Mouse (Mus musculus) adrenal gland, adult 8-10 months (tissue): ENCODE measurements at regions not wholly inside any gene's neighbourhood (a gene's known extent, or its start where the extent isn't known, plus 50 kb on each side); places are given as distances from the start of the nearest gene placed in this dataset.

ENCODE experiments used
- DNase-seq: peaks from one replicate; pipeline ENCODE4 v3.0.0; 2022

DNA sequence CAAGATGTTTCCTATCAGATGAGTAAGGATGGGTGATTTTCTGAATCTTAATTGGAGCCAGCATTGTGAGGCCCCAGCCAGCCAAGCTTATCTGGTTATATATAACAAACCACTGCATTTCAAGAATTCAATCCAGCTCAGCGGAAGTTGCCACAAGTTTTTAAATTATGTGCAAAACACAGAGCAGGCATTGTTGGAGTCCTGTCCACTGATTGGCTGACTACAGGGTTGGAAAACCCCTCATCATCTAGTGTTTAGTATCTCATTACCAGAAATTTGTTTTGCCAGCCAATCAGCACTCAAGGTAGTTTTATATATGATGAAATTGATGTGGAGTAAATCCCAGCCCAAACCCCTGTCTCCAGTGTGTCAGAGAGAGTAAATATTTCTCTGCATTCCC is 578.5 kb upstream of the Intu start:
- DNase-seq, result no peak

DNA sequence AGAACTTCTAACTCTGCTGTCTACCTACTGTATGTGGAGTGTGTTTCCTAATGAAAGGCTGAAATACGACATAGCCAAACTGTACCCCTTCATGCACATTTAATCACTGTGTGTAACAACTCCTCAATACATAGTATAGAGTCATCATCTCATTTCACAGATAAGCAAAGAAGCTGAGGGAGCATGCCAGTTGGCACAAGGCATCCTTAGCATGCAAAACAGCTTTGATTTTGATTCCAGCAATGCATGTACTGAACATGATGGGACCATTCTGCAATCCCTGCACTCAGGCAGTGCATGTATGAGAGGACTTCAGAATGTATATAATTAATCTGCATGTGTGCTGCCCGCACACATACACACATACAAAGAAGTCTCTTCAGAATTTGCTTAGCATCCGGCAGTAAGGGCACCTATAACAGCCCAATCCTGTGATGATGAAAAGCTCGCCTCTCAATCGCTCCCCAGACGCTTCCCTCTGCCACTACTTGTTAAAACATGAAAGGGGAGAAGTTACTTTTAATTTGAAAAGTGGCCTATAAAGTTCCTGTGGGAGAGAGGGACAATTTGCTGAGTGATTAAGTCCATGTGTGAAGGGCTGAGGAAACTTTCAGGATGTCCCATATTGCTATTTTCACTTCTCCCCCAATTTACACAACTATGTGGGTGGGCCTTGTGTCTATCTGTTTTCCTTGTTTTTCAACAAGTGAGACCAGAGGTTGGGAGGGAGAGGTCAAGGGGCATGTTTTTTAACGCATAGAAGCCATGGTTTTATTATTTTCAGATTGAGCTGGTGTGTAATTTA is 569.0 kb upstream of the Intu start:
- DNase-seq, result no peak

DNA sequence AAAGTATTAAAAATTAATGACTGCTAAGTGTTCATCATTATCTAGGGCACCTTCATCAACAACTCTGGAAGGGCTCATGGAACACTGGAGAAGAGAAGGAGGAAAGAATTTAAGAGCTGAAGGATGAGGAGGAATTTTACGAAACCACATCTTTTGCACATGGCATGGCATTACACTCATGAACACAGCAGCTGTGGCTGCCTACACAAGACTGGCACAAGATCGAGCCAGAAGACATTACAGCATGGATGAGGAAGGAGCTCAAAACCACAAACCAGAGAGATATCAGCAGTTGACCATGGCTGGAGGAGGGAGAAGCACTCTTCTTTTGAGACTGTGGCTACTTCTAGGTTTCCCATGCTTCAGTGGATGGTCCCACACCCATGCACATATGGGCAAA is 565.7 kb upstream of the Intu start:
- DNase-seq, result no peak

- no peak for DNase-seq
Measured at GRCm38 (mm10) chr3:39966390-39966789, 564.7 kb upstream of the Intu start.

- no peak for DNase-seq
Measured at GRCm38 (mm10) chr3:39976937-39977336, 554.1 kb upstream of the Intu start.

DNA sequence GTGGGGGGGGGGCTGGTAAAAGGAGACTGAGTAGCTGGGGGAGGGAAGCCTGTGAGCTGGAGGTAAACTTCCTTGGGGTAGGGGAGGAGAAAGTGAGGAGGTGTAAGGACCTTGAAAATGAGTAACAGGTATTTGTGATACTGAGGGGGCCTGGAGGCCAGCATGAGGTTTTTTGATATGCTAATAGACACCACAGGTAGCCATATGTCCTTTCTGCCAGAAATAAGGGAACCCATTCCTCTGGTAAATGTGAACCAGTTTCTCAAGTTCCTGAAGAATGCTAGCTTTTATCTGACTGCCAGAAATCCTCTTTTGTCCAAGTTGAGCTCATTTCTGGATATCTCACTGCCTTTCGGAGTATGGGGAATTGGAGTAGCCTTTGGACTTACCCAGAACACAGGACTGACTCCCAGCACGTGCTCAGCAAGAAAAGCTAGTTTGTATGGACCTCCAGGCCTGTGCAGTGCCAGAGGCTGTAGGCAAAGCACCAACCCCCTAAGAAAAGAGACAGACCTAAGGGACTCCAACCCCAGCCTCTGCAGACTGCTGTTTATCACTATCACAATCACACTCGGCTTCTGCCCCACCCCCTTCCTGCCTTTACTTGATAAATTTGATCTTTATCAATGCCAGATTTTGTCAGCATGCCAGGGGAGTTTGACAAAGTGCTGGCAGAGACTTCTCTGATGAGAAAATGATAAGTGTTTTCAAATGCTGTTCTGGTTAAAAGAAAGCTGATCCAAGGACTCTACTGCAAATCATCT is 552.0 kb upstream of the Intu start:
- peak; percentile 50 for DNase-seq

- no peak for DNase-seq
Measured at GRCm38 (mm10) chr3:39982656-39983055, 548.4 kb upstream of the Intu start.

GRCm38 (mm10) chr3:39987710-39988109 is 543.4 kb upstream of the Intu start:
- no peak for DNase-seq

DNA sequence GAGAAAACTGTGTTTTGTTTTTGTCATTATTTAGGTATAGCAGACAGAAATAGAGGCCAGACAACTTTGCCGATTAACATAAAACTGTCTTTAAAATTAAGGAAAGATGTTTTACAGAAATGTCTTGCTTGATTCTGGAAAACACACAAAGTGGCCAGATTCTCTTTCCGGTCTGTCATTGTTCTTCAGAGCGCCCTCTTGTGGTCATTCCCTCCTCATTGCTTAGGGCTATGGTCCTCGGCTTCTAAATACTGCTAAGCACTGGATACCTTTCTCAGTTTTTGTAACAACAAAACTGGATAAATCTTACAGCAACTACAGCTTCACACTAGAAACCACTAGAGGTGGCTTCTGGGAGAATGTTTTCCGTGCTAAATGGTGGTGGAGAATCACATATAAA is 532.5 kb upstream of the Intu start:
- DNase-seq, result no peak

DNA sequence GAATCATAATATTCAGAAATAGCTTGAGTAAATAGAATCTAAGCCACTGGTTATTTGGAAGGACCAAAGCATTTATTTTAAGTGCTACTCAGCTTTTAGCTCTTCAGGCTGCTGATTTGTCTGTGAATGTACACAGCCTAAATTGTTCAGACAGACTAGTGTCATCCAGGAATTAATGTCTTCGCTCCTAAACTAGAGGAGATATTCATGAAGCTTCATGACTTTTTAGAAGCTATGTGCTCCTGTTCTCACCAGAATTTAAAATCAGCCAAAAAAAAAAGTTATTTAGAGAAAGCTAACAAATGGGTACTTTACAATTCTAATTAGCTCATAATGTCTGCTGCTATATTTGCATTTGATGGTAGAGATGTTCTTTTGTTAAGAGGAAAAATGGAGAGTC is 531.2 kb upstream of the Intu start:
- DNase-seq, result no peak

GRCm38 (mm10) chr3:40002838-40003237 is 528.2 kb upstream of the Intu start:
- no peak for DNase-seq

DNA sequence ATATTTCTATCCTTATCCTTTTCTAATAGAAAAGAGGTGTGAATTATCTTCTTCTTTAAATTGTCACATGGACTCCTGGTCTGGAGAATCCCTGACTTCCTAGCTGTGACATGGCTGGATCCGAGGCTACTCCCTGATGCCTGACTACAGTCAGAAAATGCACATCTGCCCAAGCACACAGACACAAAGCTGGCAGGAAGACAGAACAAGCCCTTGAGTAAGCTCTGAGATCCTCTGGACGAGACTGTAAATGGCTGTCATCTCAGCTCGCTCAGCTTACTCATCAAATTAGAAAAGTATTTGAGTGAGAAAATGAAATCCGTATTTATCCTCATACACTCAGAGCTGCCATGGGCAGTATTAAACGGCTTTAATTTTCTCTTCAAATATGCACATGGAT is 521.0 kb upstream of the Intu start:
- no peak for DNase-seq

DNA sequence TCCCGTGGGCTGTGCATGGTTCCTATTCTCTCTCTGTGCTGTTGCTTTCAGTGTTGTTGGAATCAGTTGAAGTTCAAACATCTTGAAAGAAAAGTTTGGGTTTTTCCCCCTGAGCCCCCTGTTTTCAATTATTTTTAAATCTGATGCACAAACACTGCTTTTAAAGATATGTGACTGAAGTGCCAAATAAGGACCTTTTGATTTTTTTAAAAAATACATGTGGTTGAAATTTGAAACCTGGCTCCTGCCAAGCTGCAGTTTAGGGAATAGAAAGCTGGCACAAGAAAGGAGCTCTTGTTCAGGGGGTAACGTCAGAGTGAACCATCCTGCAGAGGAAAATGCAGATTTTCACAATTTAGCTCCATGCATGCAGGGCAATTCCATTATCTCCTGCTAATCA is 509.4 kb upstream of the Intu start:
- DNase-seq, result no peak

DNA sequence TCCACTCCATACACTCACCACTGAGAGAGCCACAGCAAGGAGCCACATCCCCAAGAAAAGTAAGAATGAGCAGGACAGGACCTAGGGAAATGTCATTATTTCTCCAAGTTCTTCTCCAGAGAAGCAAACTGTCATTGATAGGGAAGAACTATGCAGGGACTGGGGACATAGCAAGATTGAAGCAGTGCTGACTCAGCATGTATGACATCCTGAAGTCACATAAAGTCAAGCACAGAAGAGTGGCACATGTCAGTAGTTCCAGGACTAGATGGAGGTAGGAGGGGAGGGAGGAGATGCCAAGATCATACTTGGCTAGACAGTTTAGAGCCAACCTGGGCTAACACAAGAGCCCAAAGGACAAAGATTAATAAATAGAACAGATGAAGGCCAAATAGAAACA is 503.4 kb upstream of the Intu start:
- DNase-seq, result no peak

GRCm38 (mm10) chr3:40036177-40036576 is 494.9 kb upstream of the Intu start:
- no peak for DNase-seq

- DNase-seq, result no peak
Measured at GRCm38 (mm10) chr3:40049721-40050120, 481.4 kb upstream of the Intu start.

DNA sequence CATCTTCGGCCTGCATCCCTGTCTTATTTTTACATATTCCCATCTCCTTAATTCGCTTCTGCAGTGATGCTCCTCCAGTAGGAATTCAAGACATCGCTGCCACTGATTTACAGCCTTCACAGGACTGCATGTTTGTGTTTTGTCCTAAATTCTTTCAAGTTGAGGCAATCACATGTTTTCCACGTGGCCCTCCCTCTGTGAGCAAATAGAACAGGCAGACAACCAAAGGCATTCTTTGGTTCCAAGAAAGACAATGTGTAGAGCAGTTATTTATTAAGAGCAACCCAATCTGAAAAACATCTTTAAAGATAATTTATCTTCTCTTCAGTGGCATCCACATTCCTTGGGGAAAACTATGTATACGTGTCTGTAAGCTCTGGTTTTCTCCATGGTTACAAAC is 472.8 kb upstream of the Intu start:
- DNase-seq, result no peak

- DNase-seq, result no peak
Measured at GRCm38 (mm10) chr3:40058719-40059420, 472.2 kb upstream of the Intu start.

- no peak for DNase-seq
Measured at GRCm38 (mm10) chr3:40070137-40070667, 460.9 kb upstream of the Intu start.

- no peak for DNase-seq
Measured at GRCm38 (mm10) chr3:40076824-40077223, 454.3 kb upstream of the Intu start.

GRCm38 (mm10) chr3:40085116-40085515 is 446.0 kb upstream of the Intu start:
- no peak for DNase-seq

- no peak for DNase-seq
Measured at GRCm38 (mm10) chr3:40091773-40092343, 439.2 kb upstream of the Intu start.
